Mouse (Mus musculus): ENCODE data around the gene Nfyb. TPM values are rescaled to one million over a fixed set of nuclear protein-coding genes. Genes with fewer than 3 reads are reported as not detected.

The Nfyb gene
- polyA plus RNA-seq, 1 experiment from 2014 or later: 44.5 TPM

DNA sequence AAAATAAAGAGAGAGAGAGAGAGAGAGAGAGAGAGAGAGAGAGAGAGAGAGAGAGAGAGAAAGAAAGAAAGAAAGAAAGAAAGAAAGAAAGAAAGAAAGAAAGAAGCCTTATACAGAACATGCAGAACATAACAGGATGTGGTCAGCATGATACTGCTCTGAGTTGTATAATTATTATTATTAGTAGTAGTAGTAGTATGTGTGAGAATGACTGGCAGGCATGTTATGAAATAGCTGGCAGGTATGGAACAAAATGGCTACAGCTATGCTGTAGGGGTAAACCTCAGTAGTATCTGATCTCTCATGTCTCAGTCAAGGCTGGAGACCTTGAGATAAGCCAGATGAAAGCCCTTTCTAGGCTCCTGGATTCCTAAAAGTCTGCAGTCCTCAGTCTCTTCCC lies 25.2 kb upstream of the Nfyb start:
- no peak overlapping the region for H3K27ac ChIP-seq (ENCODE audit: low read length)
- no peak overlapping the region for H3K9ac ChIP-seq (ENCODE audit: low read depth, low read length)
- no peak overlapping the region for H3K4me3 ChIP-seq (ENCODE audit: low read depth, low read length)
- H3K36me3 ChIP-seq (ENCODE audit: control insufficient read depth, insufficient read depth, low read length): no peaks in the 10 kb centered on the region
- H3K9me3 ChIP-seq (replicated peaks; ENCODE audit: control insufficient read depth, low read length, poor library complexity, severe bottlenecking): no peaks in the 10 kb centered on the region
- no peaks in the 10 kb centered on the region for H3K27me3 ChIP-seq (ENCODE audit: control insufficient read depth, insufficient read depth, low read depth, low read length)
- ATAC-seq: no peak
- no peak overlapping the region for H3K4me2 ChIP-seq (ENCODE audit: low read length)
- H3K4me1 ChIP-seq (ENCODE audit: control insufficient read depth, insufficient read depth, low read length): no peaks in the 10 kb centered on the region

DNA sequence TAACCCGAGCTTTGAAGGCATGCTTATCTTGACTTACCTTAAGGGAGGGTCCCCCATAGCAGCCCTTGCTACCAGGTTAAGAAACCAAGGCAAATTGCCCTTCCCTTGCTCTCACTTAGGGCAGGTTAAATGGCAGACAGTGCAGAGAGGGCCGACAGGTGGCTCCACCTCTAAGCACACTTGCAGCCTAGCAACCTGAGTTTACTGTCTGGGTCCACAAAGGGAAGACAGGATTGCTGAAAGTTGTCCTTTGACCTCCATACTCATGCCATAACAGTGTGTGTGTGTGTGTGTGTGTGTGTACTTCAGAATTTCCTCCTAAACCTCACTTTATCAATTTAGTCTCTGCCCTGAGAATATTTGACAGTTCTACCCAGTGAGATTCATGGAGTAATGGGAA lies 18.5 kb upstream of the Nfyb start:
- no peak overlapping the region for H3K4me3 ChIP-seq (ENCODE audit: low read depth, low read length)
- H3K36me3 ChIP-seq (ENCODE audit: control insufficient read depth, insufficient read depth, low read length): no peaks in the 10 kb centered on the region
- no peak for ATAC-seq
- no peaks in the 10 kb centered on the region for H3K9me3 ChIP-seq (replicated peaks; ENCODE audit: control insufficient read depth, low read length, poor library complexity, severe bottlenecking)
- whole genome bisulfite sequencing: 47% methylated on average over 2 of the region's 2 CpGs
- no peak overlapping the region for H3K4me2 ChIP-seq (ENCODE audit: low read length)
- no peaks in the 10 kb centered on the region for H3K27me3 ChIP-seq (ENCODE audit: control insufficient read depth, insufficient read depth, low read depth, low read length)
- H3K4me1 ChIP-seq (ENCODE audit: control insufficient read depth, insufficient read depth, low read length): 0 out of 2 replicates have a peak, but pooled peaks cover 2% of the 10 kb centered on the region
- no peak overlapping the region for H3K27ac ChIP-seq (ENCODE audit: low read length)
- H3K9ac ChIP-seq (ENCODE audit: low read depth, low read length): no peak overlapping the region

DNA sequence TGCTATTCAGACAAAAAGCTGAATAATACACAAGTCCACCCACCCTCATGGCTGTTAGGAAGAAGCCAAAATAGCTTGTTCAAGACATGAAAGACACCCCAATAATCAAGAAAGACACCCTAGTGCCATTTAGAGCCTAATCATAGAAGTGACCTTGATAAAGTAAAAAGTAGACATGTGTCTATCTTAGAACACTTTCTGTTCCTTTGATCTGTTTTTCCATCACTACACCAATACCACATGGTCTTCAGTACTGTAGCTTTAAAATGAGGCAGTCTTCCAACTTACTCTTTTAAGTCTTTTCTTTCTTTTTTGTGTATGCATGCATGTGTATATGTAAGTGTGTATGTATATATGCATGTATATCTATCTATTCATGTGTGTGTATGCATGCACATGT lies 16.9 kb upstream of the Nfyb start:
- ATAC-seq: no peak

DNA sequence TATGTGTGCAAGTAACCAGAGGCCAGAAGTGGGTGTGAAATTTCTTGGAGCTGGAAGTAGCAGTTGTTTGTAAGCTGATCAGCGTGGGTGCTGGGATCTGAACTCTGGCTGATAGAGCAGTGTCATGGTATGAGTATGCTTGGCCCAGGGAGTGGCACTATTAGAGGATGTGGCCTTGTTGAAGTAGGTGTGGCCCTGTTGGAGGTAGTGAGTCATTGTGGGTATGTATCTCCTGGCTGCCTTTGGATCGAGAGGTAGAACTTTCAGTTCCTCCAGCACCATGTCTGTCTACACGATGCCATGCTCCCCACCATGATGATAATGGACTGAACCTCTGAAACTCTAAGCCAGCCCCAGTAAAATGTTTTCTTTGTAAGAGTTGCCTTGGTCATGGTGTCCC lies 16.4 kb upstream of the Nfyb start:
- Histone ChIP-seq H3K9me3 (replicated peaks; ENCODE audit: control insufficient read depth, low read length, poor library complexity, severe bottlenecking) (no peaks in the 10 kb centered on the region), H3K9ac (ENCODE audit: low read depth, low read length) (no peak overlapping the region), H3K4me2 (ENCODE audit: low read length) (no peak overlapping the region), H3K36me3 (ENCODE audit: control insufficient read depth, insufficient read depth, low read length) (no peaks in the 10 kb centered on the region), H3K27me3 (ENCODE audit: control insufficient read depth, insufficient read depth, low read depth, low read length) (no peaks in the 10 kb centered on the region), H3K4me3 (ENCODE audit: low read depth, low read length) (no peak overlapping the region), H3K4me1 (ENCODE audit: control insufficient read depth, insufficient read depth, low read length) (0 out of 2 replicates have a peak, but pooled peaks cover 2% of the 10 kb centered on the region), H3K27ac (ENCODE audit: low read length) (no peak overlapping the region)
- ATAC-seq: no peak
- 92% methylated on average over 3 of the region's 3 CpGs for WGBS

More for the DNA sequence above, 16.9 kb upstream of the Nfyb start:
- Histone ChIP-seq H3K27me3 (ENCODE audit: control insufficient read depth, insufficient read depth, low read depth, low read length) (no peaks in the 10 kb centered on the region), H3K4me1 (ENCODE audit: control insufficient read depth, insufficient read depth, low read length) (0 out of 2 replicates have a peak, but pooled peaks cover 2% of the 10 kb centered on the region), H3K9me3 (replicated peaks; ENCODE audit: control insufficient read depth, low read length, poor library complexity, severe bottlenecking) (no peaks in the 10 kb centered on the region), H3K9ac (ENCODE audit: low read depth, low read length) (no peak overlapping the region), H3K4me3 (ENCODE audit: low read depth, low read length) (no peak overlapping the region), H3K36me3 (ENCODE audit: control insufficient read depth, insufficient read depth, low read length) (no peaks in the 10 kb centered on the region), H3K27ac (ENCODE audit: low read length) (no peak overlapping the region), H3K4me2 (ENCODE audit: low read length) (no peak overlapping the region)

DNA sequence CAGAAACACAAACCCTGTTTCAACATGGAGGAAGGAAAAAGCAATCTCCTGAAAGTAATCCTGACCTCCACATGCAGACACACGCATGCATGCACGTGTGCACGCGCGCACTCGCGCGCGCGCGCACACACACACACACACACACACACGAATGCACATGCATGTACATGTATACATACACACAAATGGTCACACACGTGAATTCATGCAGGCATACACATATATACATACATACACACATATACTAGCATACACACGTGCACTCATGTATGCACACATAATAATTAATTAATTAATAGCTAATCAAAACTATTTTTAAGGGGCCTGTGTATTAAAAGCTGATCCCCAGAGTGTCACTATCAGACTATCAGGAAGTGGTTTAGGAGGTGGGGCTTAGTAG lies 15.9 kb upstream of the Nfyb start:
- Histone ChIP-seq H3K36me3 (ENCODE audit: control insufficient read depth, insufficient read depth, low read length) (no peaks in the 10 kb centered on the region), H3K4me2 (ENCODE audit: low read length) (no peak overlapping the region), H3K4me1 (ENCODE audit: control insufficient read depth, insufficient read depth, low read length) (0 out of 2 replicates have a peak, but pooled peaks cover 2% of the 10 kb centered on the region), H3K9me3 (replicated peaks; ENCODE audit: control insufficient read depth, low read length, poor library complexity, severe bottlenecking) (no peaks in the 10 kb centered on the region), H3K27ac (ENCODE audit: low read length) (no peak overlapping the region), H3K9ac (ENCODE audit: low read depth, low read length) (no peak overlapping the region), H3K4me3 (ENCODE audit: low read depth, low read length) (no peak overlapping the region), H3K27me3 (ENCODE audit: control insufficient read depth, insufficient read depth, low read depth, low read length) (no peaks in the 10 kb centered on the region)
- no peak for ATAC-seq
- WGBS: 97% methylated on average over 14 of the region's 14 CpGs

DNA sequence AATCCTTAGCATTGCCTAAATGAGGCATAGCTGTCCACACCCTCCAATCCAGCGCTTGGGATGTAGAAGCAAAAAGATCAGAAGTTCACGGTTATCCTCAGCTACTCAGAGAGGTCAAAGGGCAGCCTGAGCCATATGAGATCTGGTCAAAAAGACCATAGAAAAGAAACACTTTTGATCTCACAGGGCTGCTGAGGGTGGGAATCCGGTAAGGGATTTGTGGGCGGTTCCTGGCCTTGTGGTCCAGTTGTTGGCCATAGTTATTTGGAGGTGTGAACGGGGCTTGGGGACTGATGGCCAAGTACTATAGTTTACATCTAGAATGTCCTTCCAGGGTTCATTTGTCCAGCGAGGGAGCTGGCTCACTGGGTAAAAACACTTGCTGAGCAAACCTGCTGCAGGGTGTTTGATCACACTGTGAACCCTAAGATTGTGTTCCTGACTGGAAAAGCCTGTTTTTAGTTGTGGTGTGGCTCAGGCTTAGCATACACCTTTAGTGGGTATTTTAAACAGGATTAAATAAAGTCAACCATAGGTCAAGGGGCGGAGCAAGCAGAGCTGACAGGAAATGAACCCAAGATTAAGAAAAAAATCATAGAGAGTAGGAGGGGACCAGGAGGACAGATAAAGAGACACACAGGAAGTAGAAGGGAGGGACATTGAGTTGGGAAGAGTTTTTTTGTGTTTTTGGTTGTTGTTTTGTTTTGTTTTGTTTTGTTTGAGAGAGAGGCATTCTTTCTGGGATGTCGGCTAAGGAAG lies 15.0 kb upstream of the Nfyb start:
- Histone ChIP-seq H3K27me3 (ENCODE audit: control insufficient read depth, insufficient read depth, low read depth, low read length) (no peaks in the 10 kb centered on the region), H3K4me3 (ENCODE audit: low read depth, low read length) (no peak overlapping the region)

DNA sequence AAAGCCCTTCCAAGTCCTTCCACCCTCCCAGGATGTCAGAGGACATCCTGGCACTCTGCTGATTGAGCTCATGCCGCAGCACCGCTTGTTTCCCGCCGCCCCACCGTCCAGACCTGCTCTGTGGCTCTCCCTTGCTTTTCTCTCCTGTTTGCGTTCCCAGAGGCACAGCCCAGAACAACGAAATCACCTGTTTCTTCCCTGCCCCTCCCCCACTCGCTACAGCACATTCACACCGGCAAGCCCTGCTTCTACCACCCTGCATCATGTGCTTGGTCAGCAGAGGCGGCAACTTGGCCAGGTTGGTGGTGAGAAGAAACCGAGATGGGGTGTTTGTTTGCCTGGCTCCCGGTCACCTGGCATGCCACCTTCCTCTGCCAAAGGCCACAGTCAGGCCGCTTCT lies 13.9 kb upstream of the Nfyb start:
- Histone ChIP-seq H3K4me1 (ENCODE audit: control insufficient read depth, insufficient read depth, low read length) (0 out of 2 replicates have a peak, but pooled peaks cover 2% of the 10 kb centered on the region), H3K9me3 (replicated peaks; ENCODE audit: control insufficient read depth, low read length, poor library complexity, severe bottlenecking) (no peaks in the 10 kb centered on the region), H3K9ac (ENCODE audit: low read depth, low read length) (no peak overlapping the region), H3K36me3 (ENCODE audit: control insufficient read depth, insufficient read depth, low read length) (no peaks in the 10 kb centered on the region), H3K4me3 (ENCODE audit: low read depth, low read length) (no peak overlapping the region), H3K27me3 (ENCODE audit: control insufficient read depth, insufficient read depth, low read depth, low read length) (no peaks in the 10 kb centered on the region), H3K4me2 (ENCODE audit: low read length) (no peak overlapping the region), H3K27ac (ENCODE audit: low read length) (no peak overlapping the region)
- 38% methylated on average over 13 of the region's 13 CpGs for WGBS
- ATAC-seq: no peak

More for the DNA sequence above, 15.0 kb upstream of the Nfyb start:
- WGBS: 76% methylated on average over 8 of the region's 8 CpGs
- no peak for ATAC-seq
- Histone ChIP-seq H3K4me2 (ENCODE audit: low read length) (no peak overlapping the region), H3K27ac (ENCODE audit: low read length) (no peak overlapping the region), H3K9ac (ENCODE audit: low read depth, low read length) (no peak overlapping the region), H3K4me1 (ENCODE audit: control insufficient read depth, insufficient read depth, low read length) (0 out of 2 replicates have a peak, but pooled peaks cover 2% of the 10 kb centered on the region), H3K36me3 (ENCODE audit: control insufficient read depth, insufficient read depth, low read length) (no peaks in the 10 kb centered on the region), H3K9me3 (replicated peaks; ENCODE audit: control insufficient read depth, low read length, poor library complexity, severe bottlenecking) (no peaks in the 10 kb centered on the region)

DNA sequence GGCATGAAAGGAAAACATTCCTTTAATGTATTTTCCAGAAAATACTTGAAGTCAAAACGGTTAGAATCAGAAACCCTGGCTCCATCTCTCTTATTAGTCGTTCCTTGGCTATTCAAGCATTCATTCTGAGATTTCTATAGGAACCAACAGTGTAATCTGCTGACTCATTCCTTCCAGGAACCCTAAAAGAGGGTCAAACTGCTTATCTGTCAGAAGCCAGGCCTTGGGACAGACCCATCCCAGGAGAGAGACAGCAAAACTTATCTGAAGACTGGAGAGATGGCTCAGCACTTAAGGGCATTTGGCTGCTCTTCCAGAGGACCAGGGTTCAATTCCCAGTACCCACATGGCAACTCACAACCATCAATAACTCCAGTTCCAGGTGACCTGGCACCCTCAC lies 13.1 kb upstream of the Nfyb start:
- H3K27ac ChIP-seq (ENCODE audit: low read length): no peak overlapping the region
- no peak overlapping the region for H3K4me3 ChIP-seq (ENCODE audit: low read depth, low read length)
- H3K27me3 ChIP-seq (ENCODE audit: control insufficient read depth, insufficient read depth, low read depth, low read length): no peaks in the 10 kb centered on the region
- WGBS: 64% methylated on average over 2 of the region's 2 CpGs
- no peak overlapping the region for H3K9ac ChIP-seq (ENCODE audit: low read depth, low read length)
- H3K9me3 ChIP-seq (replicated peaks; ENCODE audit: control insufficient read depth, low read length, poor library complexity, severe bottlenecking): no peaks in the 10 kb centered on the region
- no peaks in the 10 kb centered on the region for H3K36me3 ChIP-seq (ENCODE audit: control insufficient read depth, insufficient read depth, low read length)
- H3K4me1 ChIP-seq (ENCODE audit: control insufficient read depth, insufficient read depth, low read length): 0 out of 2 replicates have a peak, but pooled peaks cover 2% of the 10 kb centered on the region
- H3K4me2 ChIP-seq (ENCODE audit: low read length): no peak overlapping the region
- ATAC-seq: no peak

DNA sequence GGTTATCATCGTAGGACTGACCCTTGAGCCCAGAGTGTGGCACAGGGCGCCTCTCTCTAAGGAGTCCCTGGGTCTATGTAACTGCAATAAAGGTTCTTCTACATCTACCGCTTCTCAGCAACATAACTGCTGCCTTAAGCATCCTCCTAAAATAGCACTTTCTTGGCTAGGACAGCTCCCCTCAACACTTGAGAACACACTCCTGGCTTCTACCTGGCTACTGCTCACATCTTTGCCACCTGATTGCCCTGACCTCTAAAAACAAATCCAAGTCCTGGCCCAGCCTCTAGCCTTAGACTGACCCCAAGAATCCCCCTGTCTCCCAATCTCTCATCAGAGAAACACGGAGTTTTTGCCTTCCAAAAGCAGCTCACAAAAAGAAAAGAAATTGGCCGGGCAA lies 10.9 kb upstream of the Nfyb start:
- H3K9me3 ChIP-seq (replicated peaks; ENCODE audit: control insufficient read depth, low read length, poor library complexity, severe bottlenecking): no peaks in the 10 kb centered on the region
- H3K27me3 ChIP-seq (ENCODE audit: control insufficient read depth, insufficient read depth, low read depth, low read length): no peaks in the 10 kb centered on the region
- H3K36me3 ChIP-seq (ENCODE audit: control insufficient read depth, insufficient read depth, low read length): no peaks in the 10 kb centered on the region
- H3K4me1 ChIP-seq (ENCODE audit: control insufficient read depth, insufficient read depth, low read length): 0 out of 2 replicates have a peak, but pooled peaks cover 2% of the 10 kb centered on the region
- WGBS: 90% methylated on average over 5 of the region's 5 CpGs
- H3K27ac ChIP-seq (ENCODE audit: low read length): no peak overlapping the region
- ATAC-seq: no peak
- no peak overlapping the region for H3K4me3 ChIP-seq (ENCODE audit: low read depth, low read length)
- H3K4me2 ChIP-seq (ENCODE audit: low read length): no peak overlapping the region
- H3K9ac ChIP-seq (ENCODE audit: low read depth, low read length): no peak overlapping the region
